Mouse (Mus musculus): ENCODE measurements around the gene Dcpp1. TPM values are rescaled to one million over a fixed set of nuclear protein-coding genes. Genes with fewer than 3 reads are reported as not detected.
A peak's percentile ranks its signal among the peaks of the same experiment; 100 is the strongest.
"Not testable (repeated sequence)": the region's sequence is repeated elsewhere in the genome, so short reads cannot be mapped to it uniquely, and the experiment has no call there.

Dcpp1 gene
- not detected in 2 replicates for polyA plus RNA-seq (2014; fragmentation: Nextera tagmentation; extraction: Ambion mirVana)

DNA sequence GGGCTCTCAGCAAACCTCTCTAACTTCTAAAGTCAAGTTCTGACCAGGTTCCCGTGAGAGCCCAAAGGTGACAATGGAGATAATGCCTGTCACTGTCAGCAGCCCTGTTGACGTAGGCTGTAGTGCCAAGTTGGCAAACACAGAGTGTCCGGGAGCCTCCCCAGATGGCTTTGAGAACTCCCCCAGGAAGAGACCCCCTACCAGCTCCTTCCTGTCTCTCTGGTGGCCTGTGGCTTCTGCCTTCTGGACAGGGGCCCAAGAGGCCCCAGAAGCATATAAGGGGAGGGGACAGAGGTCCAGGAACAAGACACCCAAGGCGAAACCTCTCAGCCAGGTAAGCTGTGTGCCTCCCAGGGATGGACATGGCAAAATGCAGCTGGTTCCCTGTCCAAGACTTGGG is at the start of gene Dcpp1, which contains the start of gene Dcpp2:
Gene Dcpp1, plus strand, starts transcription at position 301 of the 400 bp plus-strand sequence.
Gene Dcpp2, plus strand, starts transcription at position 305 of the 400 bp plus-strand sequence.
- not testable (repeated sequence) for H3K9me3 ChIP-seq (ENCODE audit: control insufficient read depth, low read length); H3K27ac ChIP-seq (ENCODE audit: low read depth, low read length); H3K4me2 ChIP-seq (ENCODE audit: low read depth, low read length, severe bottlenecking); H3K4me3 ChIP-seq (ENCODE audit: low read depth, low read length); H3K4me1 ChIP-seq (replicated peaks; ENCODE audit: control insufficient read depth, insufficient read depth, low read length); H3K27me3 ChIP-seq (ENCODE audit: control insufficient read depth, insufficient read depth, low read length); H3K9ac ChIP-seq (ENCODE audit: low read length); DNase-seq (ENCODE audit: low spot score); H3K36me3 ChIP-seq (ENCODE audit: control insufficient read depth, insufficient read depth, low read length); ATAC-seq (replicated peaks; ENCODE audit: low FRiP score)
- 81% methylated on average over 4 of the region's 4 CpGs for WGBS

DNA sequence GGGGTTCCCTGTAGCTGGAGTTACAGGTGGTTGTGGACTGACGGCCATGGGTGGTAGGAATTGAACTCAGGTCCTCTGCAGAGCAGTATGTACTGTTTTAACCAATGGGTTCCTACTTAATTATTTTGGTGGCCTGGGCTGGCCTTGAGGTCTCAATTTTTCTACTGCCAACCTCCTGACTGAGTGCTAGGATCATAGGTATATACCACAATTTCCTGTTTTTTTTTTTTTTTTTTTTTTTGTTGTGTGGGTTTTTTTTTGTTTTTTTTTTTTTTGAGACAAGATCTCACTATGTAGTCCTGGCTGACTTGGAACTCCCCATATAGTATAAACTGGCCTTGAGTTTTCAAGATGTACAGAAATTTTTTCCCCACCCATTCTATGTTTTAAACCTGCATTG is 49.5 kb upstream of the Dcpp1 start:
- H3K27me3 ChIP-seq (ENCODE audit: control insufficient read depth, insufficient read depth, low read length) = no peaks in the 10 kb centered on the region; the same call in 1 of the 2 replicates
- ATAC-seq (replicated peaks; ENCODE audit: low FRiP score) (no peak), DNase-seq (ENCODE audit: low spot score) (no peak)
- 93% methylated on average over 1 of the region's 1 CpGs for WGBS
- H3K27ac ChIP-seq (ENCODE audit: low read depth, low read length) = no peak overlapping the region
- no peak overlapping the region for H3K4me2 ChIP-seq (ENCODE audit: low read depth, low read length, severe bottlenecking)
- H3K9ac ChIP-seq (ENCODE audit: low read length) = no peak overlapping the region
- H3K36me3 ChIP-seq (ENCODE audit: control insufficient read depth, insufficient read depth, low read length) = peaks cover 3% of the 10 kb centered on the region; the same call in 1 of the 2 replicates
- no peaks in the 10 kb centered on the region for H3K9me3 ChIP-seq (ENCODE audit: control insufficient read depth, low read length)
- peaks cover 8% of the 10 kb centered on the region; the same call in 1 of the 2 replicates for H3K4me1 ChIP-seq (replicated peaks; ENCODE audit: control insufficient read depth, insufficient read depth, low read length)
- no peak overlapping the region for H3K4me3 ChIP-seq (ENCODE audit: low read depth, low read length)

DNA sequence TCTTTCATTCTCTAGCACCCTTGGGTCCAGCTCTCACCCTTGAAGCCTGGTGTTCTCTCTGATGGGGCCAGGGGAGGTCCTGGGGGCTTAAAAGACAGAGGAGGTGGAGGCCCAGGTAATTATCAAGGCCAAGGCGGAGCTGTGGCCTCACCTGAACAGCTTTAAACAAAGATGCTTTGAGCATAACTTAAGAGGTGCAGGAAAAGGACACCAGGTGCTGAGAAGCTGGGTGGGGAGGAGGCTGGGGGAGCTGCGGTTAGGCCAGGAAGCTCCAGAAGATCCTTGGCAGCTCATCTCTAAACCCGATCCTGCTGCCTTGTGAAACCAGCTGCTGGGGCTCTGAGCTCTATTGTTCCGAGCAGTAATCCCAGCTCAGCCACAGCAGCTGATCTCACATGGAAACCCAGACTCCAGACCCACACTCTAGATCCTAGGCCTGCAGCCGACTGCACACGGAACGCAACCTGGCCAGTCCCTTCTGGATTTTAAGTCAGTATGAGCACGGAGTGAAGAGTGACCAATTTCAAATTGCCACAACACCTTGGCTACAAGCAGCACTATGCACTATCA is 44.6 kb upstream of the Dcpp1 start, which contains the start of gene Prss33:
Gene Prss33, minus strand, starts transcription at position 51 of the 570 bp plus-strand sequence.
- H3K27ac ChIP-seq (ENCODE audit: low read depth, low read length) = no peak within 1 kb of the TSS
- H3K9me3 ChIP-seq (ENCODE audit: control insufficient read depth, low read length) = no peaks in the 10 kb centered on the region
- WGBS = 49% methylated on average over 8 of the region's 8 CpGs
- H3K27me3 ChIP-seq (ENCODE audit: control insufficient read depth, insufficient read depth, low read length) = no peaks in the 10 kb centered on the region; the same call in 1 of the 2 replicates
- no peak for ATAC-seq (replicated peaks; ENCODE audit: low FRiP score)
- DNase-seq (ENCODE audit: low spot score) = no peak
- no peak within 1 kb of the TSS for H3K9ac ChIP-seq (ENCODE audit: low read length)
- H3K4me1 ChIP-seq (replicated peaks; ENCODE audit: control insufficient read depth, insufficient read depth, low read length) = no peaks in the 10 kb centered on the region
- H3K4me2 ChIP-seq (ENCODE audit: low read depth, low read length, severe bottlenecking) = no peak within 1 kb of the TSS
- H3K36me3 ChIP-seq (ENCODE audit: control insufficient read depth, insufficient read depth, low read length) = no peaks in the 10 kb centered on the region
- no peak within 1 kb of the TSS for H3K4me3 ChIP-seq (ENCODE audit: low read depth, low read length)

DNA sequence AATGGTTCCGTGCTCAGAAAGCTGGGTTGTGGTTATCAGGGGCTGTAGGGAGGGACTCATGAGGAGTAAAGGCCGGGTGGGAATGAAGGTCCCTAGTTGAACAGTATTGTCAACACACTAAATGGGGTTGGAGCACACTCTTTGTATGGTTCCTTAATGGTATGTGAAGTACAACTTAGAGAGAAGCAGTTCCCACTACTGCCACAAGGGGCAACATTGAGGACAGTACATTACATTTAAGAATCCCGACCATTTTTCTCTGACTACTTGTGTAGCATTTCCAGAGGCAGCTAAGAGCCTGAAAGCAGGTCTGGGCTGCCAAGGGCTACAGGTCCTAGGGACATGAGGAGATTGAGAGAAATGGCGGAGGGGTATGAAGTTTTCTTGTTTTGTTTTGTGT is 39.5 kb upstream of the Dcpp1 start:
- no peaks in the 10 kb centered on the region for H3K4me1 ChIP-seq (replicated peaks; ENCODE audit: control insufficient read depth, insufficient read depth, low read length)
- H3K36me3 ChIP-seq (ENCODE audit: control insufficient read depth, insufficient read depth, low read length) = no peaks in the 10 kb centered on the region
- 29% methylated on average over 4 of the region's 4 CpGs for WGBS
- H3K4me3 ChIP-seq (ENCODE audit: low read depth, low read length) = no peak overlapping the region
- no peaks in the 10 kb centered on the region for H3K27me3 ChIP-seq (ENCODE audit: control insufficient read depth, insufficient read depth, low read length)
- no peak overlapping the region for H3K4me2 ChIP-seq (ENCODE audit: low read depth, low read length, severe bottlenecking)
- DNase-seq (ENCODE audit: low spot score) (peak; percentile 71), ATAC-seq (replicated peaks; ENCODE audit: low FRiP score) (no peak)
- no peaks in the 10 kb centered on the region for H3K9me3 ChIP-seq (ENCODE audit: control insufficient read depth, low read length)
- no peak overlapping the region for H3K27ac ChIP-seq (ENCODE audit: low read depth, low read length)
- H3K9ac ChIP-seq (ENCODE audit: low read length) = no peak overlapping the region

DNA sequence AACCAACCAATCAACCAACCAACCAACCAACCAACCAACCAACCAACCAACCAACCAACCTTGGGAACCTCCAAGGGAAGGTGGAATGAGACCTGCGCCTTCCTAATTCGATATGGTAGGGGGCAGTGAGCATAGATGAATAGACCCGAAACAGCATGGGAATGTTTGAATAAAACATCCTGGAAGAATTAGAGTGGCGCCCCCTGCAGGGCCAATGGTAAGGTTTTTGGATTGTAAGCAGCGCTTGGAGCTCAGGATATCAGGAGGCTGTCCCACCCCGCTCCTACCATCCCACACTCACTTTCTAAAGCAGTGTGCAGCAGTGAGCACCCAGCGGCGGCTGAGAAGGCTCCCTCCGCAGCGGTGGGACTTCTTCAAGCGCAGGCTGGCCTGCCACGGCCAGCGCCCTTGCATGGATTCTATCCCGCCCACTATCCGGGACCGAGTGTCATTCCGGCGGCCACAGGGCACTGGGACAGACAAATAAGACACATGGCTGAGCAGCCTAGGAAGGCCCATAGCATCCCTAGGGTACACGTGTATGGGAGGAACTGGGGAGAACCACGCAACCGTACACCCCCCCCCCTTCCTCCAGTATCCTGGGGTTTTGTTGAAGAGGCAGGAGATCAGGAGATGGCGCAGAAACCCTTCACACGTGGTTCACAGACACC is 37.4 kb upstream of the Dcpp1 start:
- H3K4me1 ChIP-seq (replicated peaks; ENCODE audit: control insufficient read depth, insufficient read depth, low read length) = no peaks in the 10 kb centered on the region
- H3K27ac ChIP-seq (ENCODE audit: low read depth, low read length) = no peak overlapping the region
- DNase-seq (ENCODE audit: low spot score) (peak; percentile 67), ATAC-seq (replicated peaks; ENCODE audit: low FRiP score) (peak; percentile 46)
- no peaks in the 10 kb centered on the region for H3K9me3 ChIP-seq (ENCODE audit: control insufficient read depth, low read length)
- H3K4me3 ChIP-seq (ENCODE audit: low read depth, low read length) = peak overlapping the region; percentile 14; the same call in 1 of the 2 replicates
- no peaks in the 10 kb centered on the region for H3K27me3 ChIP-seq (ENCODE audit: control insufficient read depth, insufficient read depth, low read length)
- H3K36me3 ChIP-seq (ENCODE audit: control insufficient read depth, insufficient read depth, low read length) = no peaks in the 10 kb centered on the region
- WGBS = 41% methylated on average over 23 of the region's 23 CpGs
- H3K4me2 ChIP-seq (ENCODE audit: low read depth, low read length, severe bottlenecking) = peak overlapping the region; percentile 28; the same call in 1 of the 2 replicates
- no peak overlapping the region for H3K9ac ChIP-seq (ENCODE audit: low read length)

DNA sequence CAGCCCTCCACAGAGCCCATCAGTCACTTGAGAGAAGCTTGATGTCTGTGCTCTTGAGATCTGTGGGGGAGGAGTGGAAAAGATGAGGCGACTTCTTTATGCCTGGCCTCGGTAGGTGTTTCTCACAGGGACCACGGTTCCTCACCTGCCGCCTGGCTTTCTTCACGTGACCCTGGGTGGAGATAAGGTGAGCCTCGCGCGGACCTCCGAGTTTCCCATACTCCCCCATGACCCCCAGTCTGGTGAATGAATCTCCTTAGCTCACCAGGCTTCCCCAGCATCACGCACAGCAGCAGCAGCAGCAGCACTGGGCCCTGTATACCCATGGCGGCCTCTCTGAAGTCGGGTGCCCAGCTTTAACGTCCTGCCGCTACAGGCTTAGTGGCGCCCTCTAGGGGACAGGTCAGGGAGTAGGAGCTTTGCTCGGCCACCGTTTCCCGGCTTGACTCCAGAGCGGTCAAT is 36.8 kb upstream of the Dcpp1 start, which contains the start of the genes Prss32 and Prss41:
Gene Prss32, plus strand, starts transcription at position 44 of the 462 bp plus-strand sequence.
Gene Prss41, minus strand, starts transcription at position 361 of the 462 bp plus-strand sequence.
- Histone ChIP-seq H3K27ac (ENCODE audit: low read depth, low read length) (no peak within 1 kb of the TSS), H3K9me3 (ENCODE audit: control insufficient read depth, low read length) (no peaks in the 10 kb centered on the region), H3K4me3 (ENCODE audit: low read depth, low read length) (peak within 1 kb of the TSS; percentile 14), H3K9ac (ENCODE audit: low read length) (no peak within 1 kb of the TSS), H3K36me3 (ENCODE audit: control insufficient read depth, insufficient read depth, low read length) (no peaks in the 10 kb centered on the region), H3K4me1 (replicated peaks; ENCODE audit: control insufficient read depth, insufficient read depth, low read length) (no peaks in the 10 kb centered on the region), H3K4me2 (ENCODE audit: low read depth, low read length, severe bottlenecking) (peak within 1 kb of the TSS; percentile 28; the same call in 1 of the 2 replicates), H3K27me3 (ENCODE audit: control insufficient read depth, insufficient read depth, low read length) (no peaks in the 10 kb centered on the region)
- DNase-seq (ENCODE audit: low spot score) (peak; percentile 84), ATAC-seq (replicated peaks; ENCODE audit: low FRiP score) (peak; percentile 58; the same call in 1 of the 2 replicates)
- 11% methylated on average over 19 of the region's 19 CpGs for WGBS

DNA sequence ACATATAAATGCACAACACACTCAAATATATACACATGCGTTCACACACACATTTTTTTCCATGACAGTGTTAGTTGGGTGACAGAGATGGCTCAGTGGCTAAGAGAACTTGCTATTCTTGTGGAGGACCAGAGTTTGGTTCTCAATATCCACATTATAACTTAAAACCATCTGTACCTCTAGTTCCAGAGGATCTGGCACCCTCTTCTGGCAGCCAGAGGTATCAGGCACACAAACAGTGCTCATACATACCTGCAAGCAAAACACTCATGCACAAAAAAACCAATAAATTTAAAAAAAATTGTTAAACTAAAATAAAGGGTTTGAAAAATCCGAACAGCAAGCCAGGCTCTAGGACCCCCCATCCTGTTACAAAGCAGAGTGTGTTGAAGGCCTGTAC is 30.6 kb upstream of the Dcpp1 start:
- WGBS = 58% methylated on average over 2 of the region's 2 CpGs
- Histone ChIP-seq H3K4me2 (ENCODE audit: low read depth, low read length, severe bottlenecking) (no peak overlapping the region), H3K9me3 (ENCODE audit: control insufficient read depth, low read length) (no peaks in the 10 kb centered on the region), H3K4me1 (replicated peaks; ENCODE audit: control insufficient read depth, insufficient read depth, low read length) (no peaks in the 10 kb centered on the region), H3K9ac (ENCODE audit: low read length) (no peak overlapping the region), H3K4me3 (ENCODE audit: low read depth, low read length) (no peak overlapping the region), H3K27me3 (ENCODE audit: control insufficient read depth, insufficient read depth, low read length) (no peaks in the 10 kb centered on the region), H3K27ac (ENCODE audit: low read depth, low read length) (no peak overlapping the region), H3K36me3 (ENCODE audit: control insufficient read depth, insufficient read depth, low read length) (no peaks in the 10 kb centered on the region)
- ATAC-seq (replicated peaks; ENCODE audit: low FRiP score) (no peak), DNase-seq (ENCODE audit: low spot score) (no peak)

DNA sequence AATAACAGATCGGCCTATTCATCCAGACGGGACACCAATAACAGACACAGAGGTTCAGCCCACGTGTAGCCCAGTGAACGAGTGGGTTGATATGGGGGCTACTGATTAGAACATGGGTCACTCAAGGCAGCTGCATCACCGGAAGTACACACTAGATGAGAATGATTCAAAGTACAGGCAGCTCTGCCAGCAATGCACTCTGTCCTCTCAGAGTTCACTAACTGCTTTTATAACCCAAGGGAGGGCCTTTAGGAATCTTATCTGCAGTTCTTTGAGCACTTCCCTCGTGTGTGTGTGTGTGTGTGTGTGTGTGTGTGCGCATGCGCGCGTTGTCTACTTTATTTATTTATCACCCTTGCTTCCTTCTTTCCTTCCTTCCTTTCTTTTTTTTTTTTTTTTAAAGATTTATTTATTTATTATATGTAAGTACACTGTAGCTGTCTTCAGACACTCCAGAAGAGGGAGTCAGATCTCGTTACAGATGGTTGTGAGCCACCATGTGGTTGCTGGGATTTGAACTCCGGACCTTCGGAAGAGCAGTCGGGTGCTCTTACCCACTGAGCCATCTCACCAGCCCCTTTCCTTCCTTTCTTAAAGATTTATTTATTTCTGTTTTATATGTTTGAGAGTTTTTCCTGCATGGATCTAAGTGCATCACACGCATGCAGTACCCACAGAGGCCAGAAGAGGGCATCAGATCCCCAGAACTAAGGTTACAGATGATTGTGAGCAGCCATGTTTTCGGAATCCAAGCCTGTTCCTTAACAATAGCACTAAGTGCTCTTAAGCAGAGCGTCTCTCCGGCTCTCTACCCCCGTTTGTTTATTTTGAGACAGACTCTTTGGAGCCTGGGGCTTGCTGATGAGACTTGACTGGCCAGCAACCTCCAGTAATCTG is 29.6 kb upstream of the Dcpp1 start:
- no peak overlapping the region for H3K4me2 ChIP-seq (ENCODE audit: low read depth, low read length, severe bottlenecking)
- no peak overlapping the region for H3K27ac ChIP-seq (ENCODE audit: low read depth, low read length)
- no peaks in the 10 kb centered on the region for H3K27me3 ChIP-seq (ENCODE audit: control insufficient read depth, insufficient read depth, low read length)
- DNase-seq (ENCODE audit: low spot score) (peak; percentile 86), ATAC-seq (replicated peaks; ENCODE audit: low FRiP score) (0 out of 2 replicates have a peak, but pooled peaks have one; percentile 33)
- no peaks in the 10 kb centered on the region for H3K4me1 ChIP-seq (replicated peaks; ENCODE audit: control insufficient read depth, insufficient read depth, low read length)
- no peak overlapping the region for H3K9ac ChIP-seq (ENCODE audit: low read length)
- no peaks in the 10 kb centered on the region for H3K9me3 ChIP-seq (ENCODE audit: control insufficient read depth, low read length)
- 63% methylated on average over 18 of the region's 19 CpGs for WGBS
- H3K36me3 ChIP-seq (ENCODE audit: control insufficient read depth, insufficient read depth, low read length) = no peaks in the 10 kb centered on the region
- H3K4me3 ChIP-seq (ENCODE audit: low read depth, low read length) = no peak overlapping the region

Measured in forebrain, embryonic 11.5 days (tissue).